8 mouse cellular contexts compared by ENCODE assay signal in the genomic region with DNA sequence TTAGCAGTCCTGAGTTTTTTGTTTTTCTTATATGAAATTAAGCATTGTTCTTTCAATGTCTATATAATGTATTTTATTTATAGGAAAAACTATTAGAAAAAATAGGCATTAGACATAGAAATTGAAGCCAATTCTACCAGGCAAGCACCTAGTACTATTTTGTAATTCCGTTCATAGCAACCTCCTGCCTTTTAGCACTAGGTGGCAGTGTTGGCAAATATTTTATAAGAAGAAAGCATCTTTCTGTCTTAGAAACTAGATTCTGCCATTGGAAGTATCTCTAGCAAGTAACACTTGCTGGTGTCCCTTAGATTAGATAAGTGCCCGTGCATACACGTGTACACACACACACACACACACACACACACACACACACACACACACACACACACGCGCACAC. TPM values are rescaled to one million over a fixed set of nuclear protein-coding genes. Genes with fewer than 3 reads are reported as not detected.
DNase-seq lines count a peak whose midpoint lies in the region; ATAC-seq and TF ChIP-seq lines count a peak whose summit lies in the region.
"Had no signal": no experiment of that assay in that cellular context is flagged by ENCODE, and none has a peak within 500 bp of the region (broad histone marks: within the 10 kb centered on the region; RNA-seq: fewer than 3 reads in every experiment).

No protein-coding gene starts in this region.

- no peaks in the 10 kb centered on the region for H3K9me3 ChIP-seq in intestine, postnatal 0 days (ENCODE audit: control insufficient read depth)
- H3K9me3 ChIP-seq in intestine, embryonic 16.5 days (ENCODE audit: control insufficient read depth, low read length) = no peaks in the 10 kb centered on the region
- no peaks in the 10 kb centered on the region for H3K9me3 ChIP-seq in MEL (replicated peaks; ENCODE audit: insufficient read depth, low read length)
- H3K9me3 ChIP-seq: embryonic facial prominence, embryonic 15.5 days had no signal

- no peaks in the 10 kb centered on the region for H3K4me1 ChIP-seq in intestine, postnatal 0 days (replicated peaks; ENCODE audit: control insufficient read depth, insufficient read depth, low read length)
- H3K4me1 ChIP-seq in intestine, embryonic 16.5 days (ENCODE audit: control insufficient read depth, insufficient read depth, low read length) = peaks cover 3% of the 10 kb centered on the region; the same call in 1 of the 2 replicates
- no peaks in the 10 kb centered on the region for H3K4me1 ChIP-seq in MEL (ENCODE audit: control insufficient read depth in 1 of 2, insufficient read depth in 2 of 2, low read length in 2 of 2)
- H3K4me1 ChIP-seq: embryonic facial prominence, embryonic 15.5 days had no signal

- no peak for ATAC-seq in intestine, postnatal 0 days
- no peak for ATAC-seq in intestine, embryonic 16.5 days
- no peak for ATAC-seq in activated CD4-positive, CD25-positive, alpha-beta regulatory T cell, adult 4 months

- no peaks in the 10 kb centered on the region for H3K79me2 ChIP-seq in MEL (ENCODE audit: control insufficient read depth, insufficient read depth, low read length, poor library complexity)

- TF ChIP-seq POLR2A in MEL (IDR thresholded peaks at IDR 0.05; ENCODE audit: control insufficient read depth in 1 of 2, insufficient read depth in 1 of 2, low read depth in 1 of 2, low read length in 2 of 2, poor library complexity in 1 of 2) = no peak

- peak; percentile 39 for DNase-seq in CD4-positive helper T cell, adult 2 months (ENCODE audit: low read depth, low spot score)
- DNase-seq in MEL (ENCODE audit: low read depth, low spot score) = peak; percentile 72
- DNase-seq in hindlimb bud, embryonic 11.5 days (ENCODE audit: extremely low spot score, low read depth, low spot score) = peak; percentile 24
- no peak for DNase-seq in right cerebral cortex, postnatal 14 days

- H3K36me3 ChIP-seq in intestine, postnatal 0 days (ENCODE audit: control insufficient read depth, insufficient read depth) = no peaks in the 10 kb centered on the region
- no peaks in the 10 kb centered on the region for H3K36me3 ChIP-seq in intestine, embryonic 16.5 days (ENCODE audit: control insufficient read depth, insufficient read depth, low read length)
- no peaks in the 10 kb centered on the region for H3K36me3 ChIP-seq in MEL (ENCODE audit: control insufficient read depth in 1 of 2, insufficient read depth in 2 of 2, low read length in 2 of 2)
- H3K36me3 ChIP-seq: embryonic facial prominence, embryonic 15.5 days had no signal

- no peak overlapping the region for H3K27ac ChIP-seq in intestine, postnatal 0 days (ENCODE audit: low read depth, low read length)
- H3K27ac ChIP-seq in intestine, embryonic 16.5 days (ENCODE audit: low read length) = no peak overlapping the region
- H3K27ac ChIP-seq in MEL (ENCODE audit: control insufficient read depth, low read depth, low read length) = no peak overlapping the region
- H3K27ac ChIP-seq: embryonic facial prominence, embryonic 15.5 days had no signal

- TF ChIP-seq RAD21 in MEL (IDR thresholded peaks at IDR 0.05; ENCODE audit: low read depth, low read length) = peak; percentile 94

- TF ChIP-seq EP300 in MEL (IDR thresholded peaks at IDR 0.05; ENCODE audit: low read depth in 1 of 2, low read length in 2 of 2) = no peak

- 0 out of 2 replicates have a peak, but pooled peaks cover 3% of the 10 kb centered on the region for H3K27me3 ChIP-seq in intestine, postnatal 0 days (replicated peaks; ENCODE audit: control insufficient read depth, insufficient read depth, low read length)
- no peaks in the 10 kb centered on the region for H3K27me3 ChIP-seq in intestine, embryonic 16.5 days (replicated peaks; ENCODE audit: control insufficient read depth, insufficient read depth, low read length)
- H3K27me3 ChIP-seq in MEL (ENCODE audit: control insufficient read depth in 1 of 2, insufficient read depth in 2 of 2, low read length in 2 of 2) = peaks cover 6 to 9% of the 10 kb centered on the region in 2 experiments
- H3K27me3 ChIP-seq: embryonic facial prominence, embryonic 15.5 days had no signal

- H3K4me3 ChIP-seq in intestine, postnatal 0 days (ENCODE audit: low read depth, low read length) = no peak overlapping the region
- no peak overlapping the region for H3K4me3 ChIP-seq in intestine, embryonic 16.5 days (ENCODE audit: low read length)
- no peak overlapping the region for H3K4me3 ChIP-seq in MEL (ENCODE audit: control insufficient read depth in 1 of 2, insufficient read depth in 1 of 2, low read depth in 2 of 2, low read length in 2 of 2)
- H3K4me3 ChIP-seq: embryonic facial prominence, embryonic 15.5 days had no signal

- H3K9ac ChIP-seq in intestine, postnatal 0 days (ENCODE audit: low read depth, low read length) = no peak overlapping the region
- H3K9ac ChIP-seq in intestine, embryonic 16.5 days (ENCODE audit: low read depth, low read length) = no peak overlapping the region
- no peak overlapping the region for H3K9ac ChIP-seq in MEL (ENCODE audit: control insufficient read depth, low read depth, low read length, poor library complexity, severe bottlenecking)
- H3K9ac ChIP-seq: embryonic facial prominence, embryonic 15.5 days had no signal

- peak; percentile 67 for TF ChIP-seq CTCF in intestine, postnatal 0 days (IDR thresholded peaks at IDR 0.05; ENCODE audit: low read depth)
- peak in 2 of 3 experiments; percentile 56 to 92; a peak in 4 of 6 replicates for TF ChIP-seq CTCF in MEL (IDR thresholded peaks at IDR 0.05 in 2 of 3, conservative IDR thresholded peaks at IDR 0.05 in 1 of 3; ENCODE audit: control insufficient read depth in 1 of 3, insufficient read depth in 1 of 3, low read depth in 2 of 3, low read length in 3 of 3, poor library complexity in 1 of 3, severe bottlenecking in 1 of 3)

- H3K4me2 ChIP-seq in intestine, postnatal 0 days (replicated peaks; ENCODE audit: low read depth) = no peak overlapping the region
- no peak overlapping the region for H3K4me2 ChIP-seq in intestine, embryonic 16.5 days (ENCODE audit: low read depth, low read length)
- H3K4me2 ChIP-seq: embryonic facial prominence, embryonic 15.5 days had no signal

- 28% methylated on average over 5 of the region's 5 CpGs for WGBS in intestine, postnatal 0 days
- 40% methylated on average over 5 of the region's 5 CpGs for WGBS in intestine, embryonic 16.5 days

TF ChIP-seq in MEL, 35 proteins besides CTCF, POLR2A, EP300 and RAD21:
- TF ChIP-seq SMC3 (IDR thresholded peaks at IDR 0.05; ENCODE audit: low read depth, low read length) (peak; percentile 84), ZKSCAN1 (IDR thresholded peaks at IDR 0.05; ENCODE audit: low read depth, low read length) (no peak), E2F4 (IDR thresholded peaks at IDR 0.05; ENCODE audit: borderline replicate concordance, low read depth, low read length) (no peak), UBTF (IDR thresholded peaks at IDR 0.05; ENCODE audit: borderline replicate concordance, insufficient read depth, low read depth, low read length) (no peak), USF1 (IDR thresholded peaks at IDR 0.05; ENCODE audit: low read depth, low read length) (no peak), ZC3H11A (IDR thresholded peaks at IDR 0.05; ENCODE audit: low read depth, low read length) (peak; percentile 78)

RNA-seq across cellular contexts. Expression of gene Spdl1, which starts 10.1 kb away (rescaled TPM):
- polyA plus RNA-seq in intestine, postnatal 0 days (2015; fragmentation: Nextera tagmentation; extraction: Ambion mirVana) = 3.3 and 3.9 TPM in 2 replicates
- polyA plus RNA-seq in intestine, embryonic 16.5 days (2015; fragmentation: Nextera tagmentation; extraction: Ambion mirVana) = 14.8 and 16.5 TPM in 2 replicates
- total RNA-seq in MEL (2012; rRNA removed) = 35.5 and 36.3 TPM in 2 replicates
- 10 to 100 TPM in 1 of 2 experiments, not detected in 1; 24.2 TPM for polyA plus RNA-seq in MEL (2012; ENCODE audit: insufficient read depth in 1 of 2, insufficient read length in 2 of 2, low read depth in 1 of 2, low replicate concordance in 2 of 2, missing spikeins in 1 of 2)
- polyA plus RNA-seq in activated CD4-positive, CD25-positive, alpha-beta regulatory T cell, adult 4 months (2017; shearing (Covaris generic)) = 1 to 10 TPM; 5.4 to 6.4 TPM

RNA-seq across cellular contexts. Expression of gene Dock2, which starts 59.8 kb away (rescaled TPM):
- polyA plus RNA-seq in intestine, postnatal 0 days (2015; fragmentation: Nextera tagmentation; extraction: Ambion mirVana) = 0.48 and 0.60 TPM in 2 replicates
- polyA plus RNA-seq in intestine, embryonic 16.5 days (2015; fragmentation: Nextera tagmentation; extraction: Ambion mirVana) = 1.4 and 1.6 TPM in 2 replicates
- total RNA-seq in MEL (2012; rRNA removed) = 56.3 and 60.9 TPM in 2 replicates
- polyA plus RNA-seq in MEL (2012; ENCODE audit: insufficient read depth in 1 of 2, insufficient read length in 2 of 2, low read depth in 1 of 2, low replicate concordance in 2 of 2, missing spikeins in 1 of 2) = 100 to 1,000 TPM in 1 of 2 experiments, 10 to 100 TPM in 1; 77.9 to 101 TPM
- 100 to 1,000 TPM; 271 to 290 TPM for polyA plus RNA-seq in activated CD4-positive, CD25-positive, alpha-beta regulatory T cell, adult 4 months (2017; shearing (Covaris generic))

Comparison
In these comparisons a context has a peak if more than half of its experiments do, and no peak if none do; other contexts are left out.
1. RNA of gene Dock2, which starts 59.8 kb away (polyA plus RNA-seq): 271 to 290 TPM in activated CD4-positive, CD25-positive, alpha-beta regulatory T cell, adult 4 months and 77.9 to 101 TPM in MEL; 1.4 to 1.6 TPM in intestine, embryonic 16.5 days and 0.48 to 0.60 TPM in intestine, postnatal 0 days; every median in the first group is over 10 times any median in the second.